Mouse (Mus musculus): Measurements from ENCODE around the gene Sh3gl2. TPM values are rescaled to one million over a fixed set of nuclear protein-coding genes. Genes with fewer than 3 reads are reported as not detected.

Sh3gl2 gene
- polyA plus RNA-seq, 1 experiment: 0.87 TPM

- WGBS: 81% methylated on average over 7 of the region's 7 CpGs
- TF ChIP-seq CTCF (IDR thresholded peaks at IDR 0.05; ENCODE audit: control insufficient read depth, insufficient read depth, low read length) (no peak), POLR2A (IDR thresholded peaks at IDR 0.05; ENCODE audit: borderline replicate concordance, control insufficient read depth, low read depth, low read length) (no peak)
Observed at GRCm38 (mm10) chr4:85629381-85629780, 424.5 kb downstream of the Sh3gl2 start.

DNA sequence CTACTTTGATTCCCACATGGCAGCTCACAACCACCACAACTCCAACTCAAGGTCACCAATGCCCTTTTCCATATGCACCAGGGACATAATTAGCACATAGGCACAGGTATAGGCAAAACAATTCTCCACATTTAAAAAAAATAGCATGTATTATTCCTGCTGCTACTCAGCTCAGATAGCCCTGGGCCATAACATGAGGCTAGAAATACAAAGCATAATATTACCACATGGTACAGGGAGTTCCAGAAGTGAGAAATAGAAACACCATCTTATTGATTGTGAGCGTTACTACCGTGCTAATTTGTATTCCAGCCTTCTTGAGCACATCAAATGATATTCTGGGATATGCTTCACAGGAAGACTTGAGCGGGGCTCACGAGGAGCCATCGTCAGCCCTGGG is 464.3 kb downstream of the Sh3gl2 start:
- Histone ChIP-seq H3K4me3 (replicated peaks; ENCODE audit: control insufficient read depth, low read depth, low read length) (no peak overlapping the region), H3K27ac (ENCODE audit: control insufficient read depth, insufficient read depth, low read depth, low read length, poor library complexity) (no peak overlapping the region), H3K4me1 (ENCODE audit: control insufficient read depth, insufficient read depth, low read length) (no peaks in the 10 kb centered on the region)
- TF ChIP-seq POLR2A (IDR thresholded peaks at IDR 0.05; ENCODE audit: borderline replicate concordance, control insufficient read depth, low read depth, low read length): no peak
- no peak for TF ChIP-seq CTCF (IDR thresholded peaks at IDR 0.05; ENCODE audit: control insufficient read depth, insufficient read depth, low read length)
- 79% methylated on average over 5 of the region's 5 CpGs for WGBS

More at GRCm38 (mm10) chr4:85629381-85629780, 424.5 kb downstream of the Sh3gl2 start:
- Histone ChIP-seq H3K27ac (ENCODE audit: control insufficient read depth, insufficient read depth, low read depth, low read length, poor library complexity) (no peak overlapping the region), H3K4me3 (replicated peaks; ENCODE audit: control insufficient read depth, low read depth, low read length) (no peak overlapping the region), H3K4me1 (ENCODE audit: control insufficient read depth, insufficient read depth, low read length) (no peaks in the 10 kb centered on the region)

GRCm38 (mm10) chr4:85669735-85670134 is 464.8 kb downstream of the Sh3gl2 start:
- H3K4me1 ChIP-seq (ENCODE audit: control insufficient read depth, insufficient read depth, low read length): no peaks in the 10 kb centered on the region
- H3K4me3 ChIP-seq (replicated peaks; ENCODE audit: control insufficient read depth, low read depth, low read length): no peak overlapping the region
- TF ChIP-seq CTCF (IDR thresholded peaks at IDR 0.05; ENCODE audit: control insufficient read depth, insufficient read depth, low read length) (no peak), POLR2A (IDR thresholded peaks at IDR 0.05; ENCODE audit: borderline replicate concordance, control insufficient read depth, low read depth, low read length) (no peak)
- H3K27ac ChIP-seq (ENCODE audit: control insufficient read depth, insufficient read depth, low read depth, low read length, poor library complexity): no peak overlapping the region
- WGBS: 7% methylated on average over 1 of the region's 1 CpGs

- WGBS: 56% methylated on average over 4 of the region's 4 CpGs
- H3K4me3 ChIP-seq (replicated peaks; ENCODE audit: control insufficient read depth, low read depth, low read length): no peak overlapping the region
- TF ChIP-seq POLR2A (IDR thresholded peaks at IDR 0.05; ENCODE audit: borderline replicate concordance, control insufficient read depth, low read depth, low read length): no peak
- TF ChIP-seq CTCF (IDR thresholded peaks at IDR 0.05; ENCODE audit: control insufficient read depth, insufficient read depth, low read length): no peak
- H3K4me1 ChIP-seq (ENCODE audit: control insufficient read depth, insufficient read depth, low read length): no peaks in the 10 kb centered on the region
- no peak overlapping the region for H3K27ac ChIP-seq (ENCODE audit: control insufficient read depth, insufficient read depth, low read depth, low read length, poor library complexity)
Observed at GRCm38 (mm10) chr4:85672290-85672689, 467.4 kb downstream of the Sh3gl2 start.

DNA sequence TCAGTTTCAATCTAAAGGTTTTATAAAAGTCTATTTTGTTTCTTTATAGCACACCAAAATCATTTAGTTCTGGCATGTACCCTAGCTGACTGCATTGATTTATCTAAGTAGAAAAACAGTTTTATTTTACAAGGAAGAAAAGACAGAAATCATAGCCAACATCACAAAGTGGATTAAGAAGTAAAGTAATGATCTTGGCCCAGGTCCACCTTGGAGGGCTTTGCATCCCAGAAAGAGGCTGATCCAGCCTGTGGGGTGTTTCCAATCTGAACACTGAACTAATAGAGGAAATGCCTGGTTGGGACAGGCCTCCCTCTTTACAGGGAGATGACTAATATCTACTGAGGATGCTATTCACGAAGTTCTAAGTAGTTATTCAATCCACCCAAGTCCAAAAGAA is 472.7 kb downstream of the Sh3gl2 start:
- Histone ChIP-seq H3K4me3 (replicated peaks; ENCODE audit: control insufficient read depth, low read depth, low read length) (no peak overlapping the region), H3K27ac (ENCODE audit: control insufficient read depth, insufficient read depth, low read depth, low read length, poor library complexity) (no peak overlapping the region), H3K4me1 (ENCODE audit: control insufficient read depth, insufficient read depth, low read length) (no peaks in the 10 kb centered on the region)
- 33% methylated on average over 1 of the region's 1 CpGs for WGBS
- TF ChIP-seq POLR2A (IDR thresholded peaks at IDR 0.05; ENCODE audit: borderline replicate concordance, control insufficient read depth, low read depth, low read length): no peak
- no peak for TF ChIP-seq CTCF (IDR thresholded peaks at IDR 0.05; ENCODE audit: control insufficient read depth, insufficient read depth, low read length)

- TF ChIP-seq POLR2A (IDR thresholded peaks at IDR 0.05; ENCODE audit: borderline replicate concordance, control insufficient read depth, low read depth, low read length) (no peak), CTCF (IDR thresholded peaks at IDR 0.05; ENCODE audit: control insufficient read depth, insufficient read depth, low read length) (no peak)
- no peaks in the 10 kb centered on the region for H3K4me1 ChIP-seq (ENCODE audit: control insufficient read depth, insufficient read depth, low read length)
- H3K27ac ChIP-seq (ENCODE audit: control insufficient read depth, insufficient read depth, low read depth, low read length, poor library complexity): no peak overlapping the region
- 79% methylated on average over 4 of the region's 4 CpGs for WGBS
- H3K4me3 ChIP-seq (replicated peaks; ENCODE audit: control insufficient read depth, low read depth, low read length): no peak overlapping the region
Observed at GRCm38 (mm10) chr4:85686160-85686559, 481.2 kb downstream of the Sh3gl2 start.

Measured in bone marrow, adult 2 months (tissue).